Mouse (Mus musculus) T-cell, adult 2 months (primary cell): ENCODE data around the gene Hmox2.

ENCODE experiments used
- DNase-seq: peaks from one replicate; pipeline ENCODE4 v3.0.0; 2022; ENCODE audit warnings: low spot score

The Hmox2 gene

DNA sequence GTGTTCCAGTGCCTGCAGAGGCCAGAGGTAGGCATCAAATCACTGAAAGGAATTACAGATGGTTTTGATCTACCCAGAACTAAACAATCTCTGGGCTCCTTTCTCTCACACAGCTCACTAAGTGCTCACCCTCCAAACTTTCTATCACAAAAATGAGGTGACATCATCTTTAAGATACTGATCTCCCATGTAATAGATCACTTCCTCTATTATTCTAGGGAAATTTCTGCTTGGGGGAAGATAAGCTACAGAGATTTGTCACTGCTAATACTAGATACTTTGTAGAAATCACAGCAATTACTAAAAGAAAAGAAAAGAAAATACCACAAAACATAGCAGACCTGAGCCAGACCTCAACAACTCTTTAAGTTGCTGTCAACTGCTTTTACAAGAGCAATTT is 56.4 kb downstream of the Hmox2 start:
- no peak for DNase-seq

DNA sequence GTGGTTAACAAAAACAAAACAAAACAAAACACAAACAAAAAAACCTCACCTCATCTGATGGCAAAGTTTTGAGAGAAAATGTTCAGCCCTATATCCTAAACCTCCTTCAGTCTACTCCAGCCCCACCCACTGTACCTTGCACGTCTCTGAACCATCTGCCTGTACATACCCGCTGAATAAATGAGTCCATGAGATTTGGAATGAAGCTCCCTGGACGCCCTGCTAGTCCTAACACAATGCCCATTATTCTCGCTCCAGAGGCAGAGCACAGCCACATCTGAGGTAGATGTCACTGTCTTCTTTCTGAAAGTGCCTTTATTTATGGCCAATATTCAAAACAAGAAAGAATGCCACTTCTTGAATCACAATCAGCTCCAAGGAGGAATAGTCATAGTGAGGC is 59.5 kb downstream of the Hmox2 start:
- DNase-seq = no peak

DNA sequence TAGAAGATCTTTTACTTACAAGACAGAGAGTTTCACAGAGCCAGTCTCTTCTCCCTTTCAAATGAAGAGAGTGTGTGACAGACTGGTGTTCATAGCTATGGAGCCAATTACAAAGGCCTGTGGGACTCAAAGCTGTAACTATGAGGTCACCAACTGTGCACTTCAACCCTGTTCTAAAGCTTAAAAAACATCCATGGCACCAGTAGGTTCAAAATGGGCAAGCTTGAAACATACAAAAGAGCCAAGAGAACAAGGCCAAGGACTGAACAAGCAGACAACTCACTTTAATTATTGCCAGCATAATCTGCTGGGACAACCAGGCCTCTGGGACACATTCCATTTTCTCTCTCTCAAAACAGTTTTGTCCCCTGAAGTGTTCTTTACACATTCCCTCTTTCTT is 62.0 kb downstream of the Hmox2 start:
- no peak for DNase-seq

DNA sequence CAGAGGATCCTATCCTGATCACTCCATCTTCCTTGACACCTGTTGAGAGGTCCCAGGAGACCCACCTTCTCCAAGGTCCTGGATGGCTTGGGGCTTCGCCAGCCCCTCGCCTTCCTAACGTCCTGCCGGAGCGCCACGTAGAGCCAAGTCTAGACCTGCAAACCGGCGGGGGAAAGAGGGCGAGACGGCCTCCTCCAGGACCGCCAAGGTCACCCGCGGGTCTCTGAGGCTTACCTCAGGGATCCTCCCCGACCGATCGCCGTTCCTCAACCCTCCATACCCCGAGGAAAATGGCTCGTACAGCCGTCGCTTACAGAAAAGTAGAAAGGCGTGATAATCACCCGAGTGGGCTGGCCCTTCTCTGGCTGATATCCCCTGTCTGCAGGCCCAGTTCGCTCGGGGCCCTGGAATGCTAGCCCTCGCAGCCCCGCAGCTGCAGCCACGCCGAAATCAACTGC is 63.2 kb downstream of the Hmox2 start:
- DNase-seq = no peak

DNA sequence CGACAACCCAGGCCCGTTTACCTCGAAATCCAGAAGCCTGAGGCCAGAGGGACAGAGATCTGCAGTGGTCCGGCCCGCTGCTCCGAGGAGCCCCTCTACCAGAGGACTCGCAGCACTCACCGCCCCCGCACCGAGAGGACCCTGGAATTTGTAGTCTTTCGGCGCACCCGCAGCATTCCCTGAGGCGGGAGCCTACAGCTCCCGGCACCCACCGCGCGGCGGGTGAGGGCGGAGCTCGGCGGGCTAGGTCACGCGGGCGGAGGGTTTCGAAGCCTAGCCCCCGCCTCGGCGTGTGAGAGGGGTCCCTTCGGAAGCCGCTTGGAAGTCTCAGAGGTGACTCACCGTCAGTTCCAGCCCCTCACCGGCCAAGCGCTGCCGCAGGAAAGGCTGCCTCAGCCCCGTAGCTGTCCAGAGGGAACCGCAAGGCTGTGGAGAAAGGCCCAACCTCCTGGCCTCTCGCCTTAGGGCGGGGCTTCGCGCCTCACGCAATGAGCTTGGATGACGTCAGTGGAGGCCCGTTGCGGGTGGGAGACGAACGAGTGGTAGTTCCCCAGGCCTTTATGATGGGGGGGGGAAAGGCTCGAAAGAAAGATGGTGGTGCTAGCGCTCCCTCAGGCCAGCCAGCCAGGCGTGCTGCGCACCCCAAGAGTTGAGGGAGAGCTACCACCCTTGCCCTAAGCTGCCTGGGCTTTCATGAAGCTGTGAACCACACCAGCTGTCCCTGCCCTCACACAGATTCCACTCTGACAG is 63.8 kb downstream of the Hmox2 start, which contains the start of gene Cdip1:
TSS of gene Cdip1 (minus strand) at position 483 of the 750 bp plus-strand sequence.
- DNase-seq = peak; percentile 96

DNA sequence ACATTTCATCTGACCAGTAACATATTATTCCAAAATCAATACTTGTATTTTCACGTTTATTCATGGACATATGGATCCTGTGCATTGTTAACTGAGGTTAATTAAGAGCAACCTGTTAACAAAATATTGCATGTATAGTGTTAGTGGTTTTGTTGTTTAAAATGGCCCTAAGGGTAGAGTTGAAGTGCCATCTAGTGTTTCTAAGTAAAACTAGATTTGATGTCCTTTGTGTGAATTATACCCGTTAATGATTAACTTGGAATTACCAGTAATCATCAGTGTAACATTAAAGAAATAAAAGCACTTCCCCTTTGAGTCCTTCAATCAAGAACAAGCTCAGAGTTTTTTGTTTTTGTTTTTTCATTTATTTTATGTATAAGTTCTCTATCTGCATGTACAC is 65.2 kb downstream of the Hmox2 start:
- no peak for DNase-seq

DNA sequence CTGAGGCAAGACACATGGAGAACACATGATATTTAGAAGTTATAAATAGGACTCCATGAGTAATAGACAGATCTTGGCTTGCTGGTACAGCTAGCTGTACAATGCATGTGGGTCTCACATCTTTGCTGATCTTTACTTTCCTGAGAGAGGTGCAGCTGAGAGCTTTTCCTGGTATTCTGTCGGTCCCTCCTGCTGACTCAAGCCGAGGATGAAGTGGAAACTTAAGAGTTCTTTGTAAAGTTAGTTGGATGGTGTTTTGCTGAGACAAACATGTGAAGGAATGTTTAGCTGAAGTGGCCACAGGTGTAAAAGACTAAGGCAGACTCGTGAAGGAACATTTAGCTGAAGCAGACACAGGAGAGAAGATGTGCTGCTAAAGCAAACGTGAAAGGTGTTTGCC is 70.5 kb downstream of the Hmox2 start:
- DNase-seq = no peak
